Mouse (Mus musculus) embryonic facial prominence, embryonic 11.5 days (tissue): ENCODE measurements around the gene Tmem56. TPM values are rescaled to one million over a fixed set of nuclear protein-coding genes. Genes with fewer than 3 reads are reported as not detected.

Experiments used
- ATAC-seq: fragments of 200-750 bp; cut with Nextera tagmentation; replicated peaks from 2 replicates; pipeline ENCODE4 v1.8.0; 2017; ENCODE audit warnings: low read depth; ENCODE audit not compliant: insufficient number of reproducible peaks, low FRiP score, low TSS enrichment
- DNase-seq: peaks from one replicate; pipeline ENCODE4 v3.0.0-alpha.2; 2015; ENCODE audit warnings: low spot score
- H3K27ac ChIP-seq: fragments of 300-500 bp; sonication (generic); replicated peaks from 2 replicates; pipeline ENCODE4 v1.5.1; 2014; ENCODE audit warnings: mild to moderate bottlenecking, low read depth, low read length, control low read depth
- H3K27me3 ChIP-seq: fragments of 300-500 bp; sonication (generic); 2 replicates; pipeline ENCODE4 v1.6.1; 2014; ENCODE audit warnings: mild to moderate bottlenecking, low read length, moderate library complexity, mixed read lengths; ENCODE audit not compliant: control insufficient read depth, insufficient read depth
- H3K36me3 ChIP-seq: fragments of 300-500 bp; sonication (generic); replicated peaks from 2 replicates; pipeline ENCODE4 v1.6.1; 2014; ENCODE audit warnings: low read depth, mild to moderate bottlenecking, low read length, moderate library complexity, mixed read lengths; ENCODE audit not compliant: control insufficient read depth, insufficient read depth
- H3K4me1 ChIP-seq: fragments of 300-500 bp; sonication (generic); 2 replicates; pipeline ENCODE4 v1.6.1; 2014; ENCODE audit warnings: low read length, mixed read lengths; ENCODE audit not compliant: control insufficient read depth, insufficient read depth
- H3K4me2 ChIP-seq: fragments of 300-500 bp; sonication (generic); 2 replicates; pipeline ENCODE4 v1.6.1; 2014; ENCODE audit warnings: low read depth, mild to moderate bottlenecking, control low read depth, low read length, moderate library complexity
- H3K4me3 ChIP-seq: fragments of 300-500 bp; sonication (generic); 2 replicates; pipeline ENCODE4 v1.5.1; 2014; ENCODE audit warnings: low read depth, low read length, control low read depth
- H3K9ac ChIP-seq: fragments of 300-500 bp; sonication (generic); replicated peaks from 2 replicates; pipeline ENCODE4 v1.6.1; 2014; ENCODE audit warnings: mild to moderate bottlenecking, control low read depth, low read length
- H3K9me3 ChIP-seq: fragments of 300-500 bp; sonication (generic); replicated peaks from 2 replicates; pipeline ENCODE4 v1.6.1; 2016; ENCODE audit warnings: mild to moderate bottlenecking, low read length, inconsistent platforms, mixed read lengths; ENCODE audit not compliant: control insufficient read depth
- WGBS: fragments of 180-500 bp; shearing (Covaris S2); extraction: QIAGEN DNeasy Blood & Tissue Kit; methylation state at CpG from one replicate; pipeline ENCODE4 v1.1.7; 2014; 5-methylcytosine and 5-hydroxymethylcytosine counted together
- polyA plus RNA-seq: library from polyadenylated mRNA; unstranded; fragments of >200 nt; fragmentation: Nextera tagmentation; extraction: Ambion mirVana; gene quantifications from 2 replicates; pipeline ENCODE4 v1.2.1, GENCODE M21; 2014

Tmem56 gene
- polyA plus RNA-seq, 1 experiment from 2014 or later = 0.90 TPM

GRCm38 (mm10) chr3:121277009-121277408, 5.9 kb downstream of the Tmem56 start:
- no peaks in the 10 kb centered on the region for H3K9me3 ChIP-seq
- WGBS = 77% methylated on average over 4 of the region's 4 CpGs
- no peak overlapping the region for H3K27ac ChIP-seq
- no peak overlapping the region for H3K4me3 ChIP-seq
- DNase-seq (no peak), ATAC-seq (no peak)
- H3K27me3 ChIP-seq = no peaks in the 10 kb centered on the region
- H3K36me3 ChIP-seq = no peaks in the 10 kb centered on the region
- H3K9ac ChIP-seq = no peak overlapping the region
- no peak overlapping the region for H3K4me2 ChIP-seq
- H3K4me1 ChIP-seq = no peaks in the 10 kb centered on the region

DNA sequence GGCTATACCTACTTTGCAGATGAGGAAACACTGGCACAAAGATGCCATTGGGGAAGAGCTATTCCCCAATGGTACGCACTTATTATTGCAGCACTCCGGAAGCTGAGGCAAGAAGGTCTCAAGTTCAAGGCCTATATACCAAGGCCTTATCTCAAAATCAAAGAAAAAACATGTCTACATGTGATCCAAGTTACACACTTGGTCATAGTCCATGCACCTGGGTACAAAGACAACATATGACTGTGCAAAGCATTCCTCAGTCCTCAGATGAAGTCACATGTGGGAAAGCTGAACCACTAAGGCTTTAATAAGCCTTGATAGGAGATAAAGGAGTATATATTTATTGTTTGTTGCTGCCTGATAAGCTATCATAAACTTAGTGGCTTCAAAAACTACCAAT, 8.9 kb downstream of the Tmem56 start:
- Histone ChIP-seq H3K36me3 (no peaks in the 10 kb centered on the region), H3K4me3 (no peak overlapping the region), H3K27ac (no peak overlapping the region), H3K27me3 (no peaks in the 10 kb centered on the region), H3K9me3 (no peaks in the 10 kb centered on the region), H3K4me2 (no peak overlapping the region), H3K4me1 (no peaks in the 10 kb centered on the region), H3K9ac (no peak overlapping the region)
- WGBS = 93% methylated on average over 2 of the region's 2 CpGs
- ATAC-seq (no peak), DNase-seq (no peak)

- no peaks in the 10 kb centered on the region for H3K36me3 ChIP-seq
- no peak for DNase-seq
- ATAC-seq = no peak
- H3K4me2 ChIP-seq = no peak overlapping the region
- WGBS = 80% methylated on average over 2 of the region's 2 CpGs
- H3K9me3 ChIP-seq = no peaks in the 10 kb centered on the region
- H3K4me1 ChIP-seq = no peaks in the 10 kb centered on the region
- H3K9ac ChIP-seq = no peak overlapping the region
- H3K4me3 ChIP-seq = no peak overlapping the region
- no peak overlapping the region for H3K27ac ChIP-seq
- no peaks in the 10 kb centered on the region for H3K27me3 ChIP-seq
Observed at GRCm38 (mm10) chr3:121272577-121272976, 10.3 kb downstream of the Tmem56 start.

DNA sequence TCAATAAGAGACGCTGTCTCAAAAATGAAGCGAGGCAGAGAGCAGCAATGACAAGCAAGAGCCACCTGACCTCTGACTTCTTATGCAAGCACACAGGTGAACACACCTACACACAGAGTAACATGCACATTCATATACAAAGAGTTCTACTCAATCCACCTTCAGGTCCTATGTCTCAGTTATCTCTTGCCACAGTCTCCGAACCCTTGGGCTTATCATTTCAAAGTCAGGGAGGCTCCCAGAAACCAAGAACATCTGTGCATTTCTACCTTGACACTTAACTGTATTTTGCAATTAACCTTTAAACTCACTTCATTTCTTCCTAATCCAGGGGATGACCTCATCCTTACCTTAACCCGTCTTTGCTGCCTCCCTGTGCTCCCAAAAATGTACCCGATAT, 15.6 kb downstream of the Tmem56 start:
- H3K27ac ChIP-seq = no peak overlapping the region
- peaks cover 7% of the 10 kb centered on the region for H3K27me3 ChIP-seq
- no peaks in the 10 kb centered on the region for H3K4me1 ChIP-seq
- no peaks in the 10 kb centered on the region for H3K36me3 ChIP-seq
- H3K9me3 ChIP-seq = no peaks in the 10 kb centered on the region
- no peak overlapping the region for H3K4me3 ChIP-seq
- ATAC-seq = no peak
- no peak for DNase-seq
- no peak overlapping the region for H3K9ac ChIP-seq
- no peak overlapping the region for H3K4me2 ChIP-seq
- WGBS = 83% methylated on average over 5 of the region's 5 CpGs

- Histone ChIP-seq H3K27ac (no peak overlapping the region), H3K4me1 (no peaks in the 10 kb centered on the region), H3K27me3 (peaks cover 21% of the 10 kb centered on the region), H3K9me3 (no peaks in the 10 kb centered on the region), H3K4me2 (no peak overlapping the region), H3K9ac (no peak overlapping the region), H3K36me3 (no peaks in the 10 kb centered on the region), H3K4me3 (no peak overlapping the region)
- no peak for ATAC-seq
- no peak for DNase-seq
- 63% methylated on average over 6 of the region's 6 CpGs for WGBS
Observed at GRCm38 (mm10) chr3:121264242-121264641, 18.7 kb downstream of the Tmem56 start.

DNA sequence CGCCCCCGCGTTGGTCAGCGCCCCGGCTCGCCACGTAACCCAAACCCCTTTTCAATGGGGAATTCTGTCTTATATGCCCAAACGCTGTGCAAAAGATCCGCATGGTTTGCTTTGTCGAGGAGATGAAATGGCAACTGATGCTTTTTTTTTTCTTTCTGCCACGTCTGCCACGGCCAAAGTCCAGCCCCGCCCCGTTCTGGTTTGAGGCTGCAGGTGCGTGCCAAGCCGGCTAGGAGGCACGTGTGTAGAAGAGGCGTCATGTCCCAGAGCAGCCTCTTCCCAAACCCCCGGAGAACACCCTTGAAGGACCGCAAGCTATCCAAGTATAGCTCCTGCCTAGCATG, 19.7 kb downstream of the Tmem56 start:
- peak overlapping the region; percentile 71 for H3K9ac ChIP-seq
- ATAC-seq (no peak), DNase-seq (peak; percentile 58)
- peaks cover 21% of the 10 kb centered on the region for H3K27me3 ChIP-seq
- no peaks in the 10 kb centered on the region for H3K36me3 ChIP-seq
- 2% methylated on average over 20 of the region's 20 CpGs for WGBS
- peak overlapping the region; percentile 100 for H3K4me2 ChIP-seq
- no peaks in the 10 kb centered on the region for H3K4me1 ChIP-seq
- H3K27ac ChIP-seq = no peak overlapping the region
- H3K4me3 ChIP-seq = peak overlapping the region; percentile 67
- no peaks in the 10 kb centered on the region for H3K9me3 ChIP-seq

- H3K4me1 ChIP-seq = no peaks in the 10 kb centered on the region
- no peaks in the 10 kb centered on the region for H3K36me3 ChIP-seq
- WGBS = under 1% methylated on average over 94 of the region's 97 CpGs
- H3K9me3 ChIP-seq = no peaks in the 10 kb centered on the region
- ATAC-seq = peak; percentile 89
- peak overlapping the region; percentile 67 for H3K4me3 ChIP-seq
- 0 out of 2 replicates have a peak overlapping the region, but pooled peaks have one; percentile 13 for H3K27ac ChIP-seq
- peaks cover 21% of the 10 kb centered on the region for H3K27me3 ChIP-seq
- H3K9ac ChIP-seq = peak overlapping the region; percentile 71
- H3K4me2 ChIP-seq = peak overlapping the region; percentile 100
- DNase-seq = peak; percentile 73
Observed at GRCm38 (mm10) chr3:121262521-121263204, 20.2 kb downstream of the Tmem56 start.

DNA sequence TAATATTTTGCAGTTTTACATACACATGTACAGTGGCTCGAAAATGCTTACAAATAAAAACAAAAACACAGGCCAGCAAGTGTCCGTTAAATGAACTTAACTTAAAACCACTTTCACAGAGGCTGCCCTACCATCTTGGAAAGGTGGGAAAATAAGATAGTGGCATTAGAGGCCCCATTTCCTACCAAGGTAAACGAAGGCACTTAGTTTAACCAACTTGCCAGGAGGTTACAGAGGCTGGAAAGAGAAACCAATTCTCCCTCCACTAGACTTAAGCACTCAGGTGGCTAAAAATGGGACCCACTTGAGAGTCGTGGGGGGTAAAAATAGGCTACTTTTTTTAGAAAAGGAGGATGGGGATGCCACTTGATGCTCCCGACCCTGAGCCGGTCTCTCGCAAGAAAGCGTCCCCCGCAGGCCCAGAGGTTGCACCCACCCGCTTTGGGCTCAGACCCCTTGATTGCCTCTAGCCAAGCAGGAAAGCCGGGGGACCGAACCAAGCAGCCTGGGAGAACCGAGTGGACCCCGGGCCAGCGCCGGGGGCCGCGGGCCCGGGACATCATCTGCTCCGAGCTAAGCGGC, 20.9 kb downstream of the Tmem56 start:
- H3K4me2 ChIP-seq = peak overlapping the region; percentile 100
- H3K27me3 ChIP-seq = peaks cover 21% of the 10 kb centered on the region
- H3K4me1 ChIP-seq = no peaks in the 10 kb centered on the region
- no peaks in the 10 kb centered on the region for H3K9me3 ChIP-seq
- H3K27ac ChIP-seq = no peak overlapping the region
- DNase-seq = no peak
- no peak for ATAC-seq
- peak overlapping the region; percentile 67 for H3K4me3 ChIP-seq
- H3K9ac ChIP-seq = peak overlapping the region; percentile 71
- H3K36me3 ChIP-seq = no peaks in the 10 kb centered on the region
- 8% methylated on average over 21 of the region's 21 CpGs for WGBS
